Comparison of ENCODE assay signal across 8 mouse cellular contexts in genomic region chr1:78846471-78846870, GRCm38 (mm10). TPM values are rescaled to one million over a fixed set of nuclear protein-coding genes. Genes with fewer than 3 reads are reported as not detected.
DNase-seq lines count a peak whose midpoint lies in the region; ATAC-seq and TF ChIP-seq lines count a peak whose summit lies in the region.

No protein-coding gene starts in this region.

- TF ChIP-seq EP300 in liver, postnatal 0 days (IDR thresholded peaks at IDR 0.05; ENCODE audit: low read depth), result no peak

- no peaks in the 10 kb centered on the region for H3K36me3 ChIP-seq in forebrain, postnatal 0 days (ENCODE audit: insufficient read depth)
- H3K36me3 ChIP-seq in forebrain, embryonic 13.5 days (ENCODE audit: poor library complexity, severe bottlenecking), result no peaks in the 10 kb centered on the region
- H3K36me3 ChIP-seq in liver, postnatal 0 days (replicated peaks; ENCODE audit: insufficient read depth, low read length), result no peaks in the 10 kb centered on the region
- H3K36me3 ChIP-seq in forebrain, embryonic 10.5 days (replicated peaks), result no peaks in the 10 kb centered on the region

- H3K4me3 ChIP-seq in forebrain, postnatal 0 days (ENCODE audit: low read depth, low read length), result no peak overlapping the region
- H3K4me3 ChIP-seq in forebrain, embryonic 13.5 days, result no peak overlapping the region
- no peak overlapping the region for H3K4me3 ChIP-seq in liver, postnatal 0 days (ENCODE audit: low read depth, low read length)
- no peak overlapping the region for H3K4me3 ChIP-seq in forebrain, embryonic 10.5 days

- H3K9ac ChIP-seq in forebrain, postnatal 0 days, result no peak overlapping the region
- no peak overlapping the region for H3K9ac ChIP-seq in forebrain, embryonic 13.5 days
- H3K9ac ChIP-seq in liver, postnatal 0 days (replicated peaks), result no peak overlapping the region

- no peaks in the 10 kb centered on the region for H3K9me3 ChIP-seq in forebrain, postnatal 0 days (ENCODE audit: low read length)
- H3K9me3 ChIP-seq in forebrain, embryonic 13.5 days (replicated peaks), result no peaks in the 10 kb centered on the region
- no peaks in the 10 kb centered on the region for H3K9me3 ChIP-seq in liver, postnatal 0 days (ENCODE audit: low read length)
- no peaks in the 10 kb centered on the region for H3K9me3 ChIP-seq in forebrain, embryonic 10.5 days

- no peaks in the 10 kb centered on the region for H3K4me1 ChIP-seq in forebrain, postnatal 0 days (ENCODE audit: insufficient read depth)
- H3K4me1 ChIP-seq in forebrain, embryonic 13.5 days, result no peaks in the 10 kb centered on the region
- no peaks in the 10 kb centered on the region for H3K4me1 ChIP-seq in liver, postnatal 0 days (ENCODE audit: insufficient read depth)
- H3K4me1 ChIP-seq in forebrain, embryonic 10.5 days, result no peaks in the 10 kb centered on the region

- ATAC-seq in forebrain, postnatal 0 days, result no peak
- no peak for ATAC-seq in forebrain, embryonic 13.5 days
- ATAC-seq in liver, postnatal 0 days, result no peak

- TF ChIP-seq CTCF in forebrain, postnatal 0 days (IDR thresholded peaks at IDR 0.05; ENCODE audit: low read depth), result peak; percentile 23; the same call in 1 of the 2 replicates
- TF ChIP-seq CTCF in liver, postnatal 0 days (IDR thresholded peaks at IDR 0.05; ENCODE audit: low read depth), result peak; percentile 30

- no peaks in the 10 kb centered on the region for H3K27me3 ChIP-seq in forebrain, postnatal 0 days (ENCODE audit: insufficient read depth, low read length)
- H3K27me3 ChIP-seq in forebrain, embryonic 13.5 days, result no peaks in the 10 kb centered on the region
- no peaks in the 10 kb centered on the region for H3K27me3 ChIP-seq in liver, postnatal 0 days (ENCODE audit: insufficient read depth, low read length)
- no peaks in the 10 kb centered on the region for H3K27me3 ChIP-seq in forebrain, embryonic 10.5 days (ENCODE audit: poor library complexity, severe bottlenecking)

- no peak overlapping the region for H3K27ac ChIP-seq in forebrain, postnatal 0 days (ENCODE audit: low read depth, low read length)
- H3K27ac ChIP-seq in forebrain, embryonic 13.5 days, result no peak overlapping the region
- no peak overlapping the region for H3K27ac ChIP-seq in liver, postnatal 0 days (ENCODE audit: low read depth)
- H3K27ac ChIP-seq in forebrain, embryonic 10.5 days, result no peak overlapping the region

- WGBS in forebrain, postnatal 0 days, result 49% methylated on average over 2 of the region's 2 CpGs
- 44% methylated on average over 2 of the region's 2 CpGs for WGBS in forebrain, embryonic 13.5 days
- WGBS in liver, postnatal 0 days (ENCODE audit: insufficient replicate concordance), result 41% methylated on average over 2 of the region's 2 CpGs
- whole genome bisulfite sequencing in forebrain, embryonic 10.5 days, result 46% methylated on average over 2 of the region's 2 CpGs

- no peak overlapping the region for H3K4me2 ChIP-seq in forebrain, postnatal 0 days (ENCODE audit: low read depth)
- no peak overlapping the region for H3K4me2 ChIP-seq in forebrain, embryonic 13.5 days
- no peak overlapping the region for H3K4me2 ChIP-seq in liver, postnatal 0 days (ENCODE audit: low read depth, low read length)

- no peak for DNase-seq in forebrain, postnatal 0 days
- peak; percentile 39 for DNase-seq in ovary, postnatal 36 days (ENCODE audit: low spot score)
- DNase-seq in ovary, postnatal 14 days (ENCODE audit: low spot score), result no peak
- peak; percentile 40 for DNase-seq in embryo, embryonic 10.5 days (ENCODE audit: low spot score)
- DNase-seq in liver, postnatal 0 days, result no peak
- DNase-seq in forebrain, embryonic 10.5 days (ENCODE audit: extremely low spot score, low spot score), result no peak
- DNase-seq in frontal cortex, postnatal 10 days (ENCODE audit: low spot score in 2 of 2), result no peak

RNA-seq across cellular contexts. Expression of gene Kcne4, which starts 29.9 kb away (rescaled TPM):
- total RNA-seq in forebrain, postnatal 0 days (2014; rRNA removed), result 0.77 and 2.0 TPM in 2 replicates
- 1.9 and 3.0 TPM in 2 replicates for polyA plus RNA-seq in forebrain, postnatal 0 days (2015; fragmentation: Nextera tagmentation; extraction: Ambion mirVana)
- 0.71 and 0.79 TPM in 2 replicates for polyA plus RNA-seq in forebrain, embryonic 13.5 days (2015; fragmentation: Nextera tagmentation; extraction: Ambion mirVana)
- polyA plus RNA-seq in liver, postnatal 0 days (2015; fragmentation: Nextera tagmentation; extraction: Ambion mirVana), result 0.19 and 0.27 TPM in 2 replicates
- polyA plus RNA-seq in forebrain, embryonic 10.5 days (2016; fragmentation: Nextera tagmentation; extraction: Ambion mirVana), result 0.09 and 0.32 TPM in 2 replicates

Comparison
In these comparisons a context has a peak if more than half of its experiments do, and no peak if none do; other contexts are left out.
1. DNase-seq: peak in ovary, postnatal 36 days (single experiment) and embryo, embryonic 10.5 days (single experiment); none in forebrain, postnatal 0 days (single experiment), ovary, postnatal 14 days (single experiment), liver, postnatal 0 days (single experiment), forebrain, embryonic 10.5 days (single experiment) and frontal cortex, postnatal 10 days (0 of 2).